Mouse (Mus musculus) embryonic stem cell, embryonic (primary cell): ENCODE results near the gene Mymx.

Source experiments
- CTCF ChIA-PET, 4 experiments: fragments of 300-600 bp in 2 of 4; fragments of 350-600 bp in 2 of 4; sonication (Branson Sonifier 250); formaldehyde crosslinking; loops; one replicate each; lab custom pipeline; 2022; ENCODE audit warnings: inconsistent platforms in 2 of 4; lab: Charles Lee
- POLR2A ChIA-PET, 4 experiments: fragments of 300-600 bp in 2 of 4; fragments of 350-600 bp in 2 of 4; sonication (Branson Sonifier 250); formaldehyde crosslinking; loops; one replicate each; lab custom pipeline; 2022; ENCODE audit warnings: antibody characterized with exemption in 4 of 4, inconsistent platforms in 1 of 4; lab: Charles Lee

Gene Mymx

DNA sequence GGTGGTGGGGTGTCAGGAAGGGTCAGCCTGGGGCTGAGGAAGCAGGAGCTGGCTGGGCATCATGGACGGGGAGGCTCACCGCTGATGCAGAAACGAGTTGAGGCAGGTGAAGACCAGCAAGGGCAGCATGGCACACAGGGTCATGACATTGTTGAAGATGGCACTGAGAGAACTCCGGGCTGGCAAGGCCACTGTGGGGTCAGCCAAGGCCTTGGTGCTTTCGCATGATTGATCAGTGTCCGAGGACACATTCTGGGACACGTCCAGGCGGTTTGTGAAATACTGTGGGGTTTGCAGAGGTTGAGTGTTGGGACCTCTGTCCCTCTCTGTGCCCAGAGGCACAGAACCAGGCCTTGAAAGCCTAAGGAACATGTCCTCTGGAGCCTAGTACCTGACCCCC lies 12.1 kb downstream of the Mymx start:
- CTCF ChIA-PET = interaction anchor here in 2 of 4 experiments (2.1 to 5.8 kb wide), 6 partner anchors 7 to 74 kb away, joined by 6 to 79 read pairs (median 8); no protein-coding TSS in a partner anchor
- POLR2A ChIA-PET = interaction anchor here in 3 of 4 experiments (0.7 to 18.1 kb wide), 14 partner anchors 7 to 676 kb away, joined by 3 to 578 read pairs (median 6); partner anchors contain the start of genes Mymx (in 2 of the 3), Slc29a1 (in 2 of the 3), Aars2 (in 1 of the 3) and Hsp90ab1 (in 1 of the 3)

DNA sequence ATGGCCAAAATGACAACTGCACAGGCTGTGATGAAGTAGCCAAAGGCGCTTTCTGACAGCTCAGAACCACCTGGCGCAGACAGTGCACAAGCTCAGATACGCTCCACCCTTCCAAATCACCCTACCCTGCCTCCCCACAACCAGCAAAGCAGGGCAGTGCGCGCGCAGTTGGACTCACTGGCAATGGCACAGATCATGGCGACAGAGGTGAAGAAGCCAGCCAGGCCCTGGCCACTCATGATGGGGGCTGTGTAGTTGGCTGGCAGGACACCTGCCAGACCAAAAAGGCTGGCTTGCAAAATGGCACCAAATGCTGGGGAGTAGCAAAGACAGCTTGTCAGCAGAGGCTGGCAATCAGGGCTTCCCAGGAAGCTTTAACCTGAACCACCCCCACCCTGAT lies 12.7 kb downstream of the Mymx start:
- CTCF ChIA-PET = interaction anchor here in 2 of 4 experiments (0.8 to 3.7 kb wide), 8 partner anchors 10 to 74 kb away, joined by 3 to 16 read pairs (median 3); no protein-coding TSS in a partner anchor
- POLR2A ChIA-PET = interaction anchor here in 3 of 4 experiments (0.5 to 18.1 kb wide), 20 partner anchors 8 to 112 kb away, joined by 3 to 578 read pairs (median 4); partner anchors contain the start of genes Hsp90ab1 (in 2 of the 3), Mymx (in 2 of the 3), Slc29a1 (in 2 of the 3) and Slc35b2 (in 1 of the 3)

DNA sequence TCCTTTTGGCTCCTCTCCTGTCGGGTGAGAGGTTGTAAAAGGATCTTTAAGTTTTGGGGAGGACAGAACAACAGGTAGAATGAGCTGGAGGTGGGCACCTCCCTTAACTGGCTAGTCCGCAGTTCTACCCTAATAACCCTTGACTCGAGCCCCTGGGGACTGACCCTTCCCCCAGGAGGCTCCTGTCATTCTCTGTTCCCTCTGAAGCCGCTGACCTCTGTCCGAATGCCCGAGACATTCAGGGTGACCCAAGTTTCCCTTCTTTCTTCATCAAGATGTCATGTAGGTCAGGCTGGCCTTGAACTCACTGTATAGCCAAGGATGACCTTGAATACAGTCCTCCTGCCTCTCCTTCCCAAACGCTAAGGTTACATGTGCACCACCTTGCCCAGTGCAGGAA lies 13.5 kb downstream of the Mymx start:
- POLR2A ChIA-PET = interaction anchor here in 3 of 4 experiments (1.0 to 18.1 kb wide), 12 partner anchors 8 to 113 kb away, joined by 3 to 578 read pairs (median 6); partner anchors contain the start of genes Hsp90ab1 (in 2 of the 3), Slc29a1 (in 2 of the 3), Mymx (in 1 of the 3) and Slc35b2 (in 1 of the 3)
- CTCF ChIA-PET = interaction anchor here in 1 of 4 experiments (1.0 to 3.7 kb wide), 5 partner anchors 9 to 54 kb away, joined by 3 to 16 read pairs (median 3); no protein-coding TSS in a partner anchor

DNA sequence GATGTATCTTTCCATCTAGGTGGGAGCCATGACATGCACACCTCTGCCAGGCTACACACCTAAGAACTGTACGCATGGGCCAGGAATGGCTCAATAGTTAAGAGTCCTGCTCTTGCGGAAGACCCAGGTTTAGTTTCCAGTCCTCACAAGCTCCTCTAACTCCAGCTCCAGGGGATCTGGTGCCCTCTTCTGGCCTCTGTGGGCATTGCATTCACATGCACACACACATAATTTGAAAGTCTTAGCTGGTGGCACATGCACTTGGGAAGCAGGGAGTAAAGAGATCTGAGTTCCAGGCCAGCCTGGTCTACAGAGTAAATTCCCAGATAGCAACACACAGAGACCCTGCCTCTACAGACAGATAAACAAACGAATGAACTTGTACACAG lies 15.5 kb downstream of the Mymx start:
- ChIA-PET CTCF (interaction anchor here (0.5 to 9.9 kb wide), 71 partner anchors 6 to 567 kb away, joined by 3 to 209 read pairs (median 5); partner anchors contain the start of genes Mymx (in 4 of the 4), Hsp90ab1 (in 2 of the 4), Aars2 (in 1 of the 4) and Mad2l1bp (in 1 of the 4)), POLR2A (interaction anchor here (0.6 to 19.1 kb wide), 32 partner anchors 8 to 181 kb away, joined by 3 to 605 read pairs (median 6); partner anchors contain the start of genes Hsp90ab1 (in 3 of the 4), Mymx (in 3 of the 4), Slc29a1 (in 3 of the 4) and Slc35b2 (in 2 of the 4))

DNA sequence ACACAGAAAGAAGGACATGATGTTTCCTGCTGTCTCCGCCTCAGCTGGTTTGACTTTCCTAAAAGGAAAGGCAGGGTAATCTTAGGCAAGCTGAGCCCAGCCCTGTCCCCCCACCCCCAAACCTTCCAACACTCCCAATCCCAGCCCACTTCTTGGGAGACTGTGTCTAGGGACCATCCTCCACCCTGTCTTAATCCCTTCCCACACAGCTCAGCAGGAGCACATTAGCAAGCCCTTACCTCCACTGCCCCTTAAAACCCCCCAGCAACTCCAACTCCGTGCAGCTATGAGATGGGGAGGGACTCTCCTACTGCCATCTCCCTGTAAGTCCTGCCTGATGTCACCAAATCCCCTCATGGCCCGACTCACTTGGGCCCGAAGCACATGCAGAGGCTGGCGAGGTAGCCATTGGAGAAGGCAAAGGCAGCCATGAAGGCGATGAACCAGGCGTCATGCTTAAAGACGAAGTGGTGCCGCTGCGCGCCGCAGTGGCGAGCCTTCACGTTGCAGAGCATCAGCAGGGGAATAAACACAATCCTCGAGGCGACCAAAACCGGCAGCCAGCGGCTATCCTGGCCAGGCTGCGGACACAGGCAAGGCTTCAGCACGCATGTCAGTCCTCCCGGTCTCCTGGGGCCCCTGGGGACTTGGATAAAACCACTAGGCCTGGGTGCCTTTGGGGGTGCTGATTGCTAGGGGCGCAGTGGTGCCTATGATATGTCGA lies 16.0 kb downstream of the Mymx start:
- POLR2A ChIA-PET = interaction anchor here (0.5 to 19.1 kb wide), 44 partner anchors 9 to 488 kb away, joined by 3 to 605 read pairs (median 5); partner anchors contain the start of genes Hsp90ab1 (in 3 of the 4), Mymx (in 3 of the 4), Slc29a1 (in 3 of the 4) and Slc35b2 (in 2 of the 4)
- CTCF ChIA-PET = interaction anchor here (0.5 to 9.9 kb wide), 78 partner anchors 7 to 568 kb away, joined by 3 to 209 read pairs (median 5); partner anchors contain the start of genes Mymx (in 4 of the 4), Hsp90ab1 (in 2 of the 4), Slc29a1 (in 2 of the 4) and Aars2 (in 1 of the 4)

DNA sequence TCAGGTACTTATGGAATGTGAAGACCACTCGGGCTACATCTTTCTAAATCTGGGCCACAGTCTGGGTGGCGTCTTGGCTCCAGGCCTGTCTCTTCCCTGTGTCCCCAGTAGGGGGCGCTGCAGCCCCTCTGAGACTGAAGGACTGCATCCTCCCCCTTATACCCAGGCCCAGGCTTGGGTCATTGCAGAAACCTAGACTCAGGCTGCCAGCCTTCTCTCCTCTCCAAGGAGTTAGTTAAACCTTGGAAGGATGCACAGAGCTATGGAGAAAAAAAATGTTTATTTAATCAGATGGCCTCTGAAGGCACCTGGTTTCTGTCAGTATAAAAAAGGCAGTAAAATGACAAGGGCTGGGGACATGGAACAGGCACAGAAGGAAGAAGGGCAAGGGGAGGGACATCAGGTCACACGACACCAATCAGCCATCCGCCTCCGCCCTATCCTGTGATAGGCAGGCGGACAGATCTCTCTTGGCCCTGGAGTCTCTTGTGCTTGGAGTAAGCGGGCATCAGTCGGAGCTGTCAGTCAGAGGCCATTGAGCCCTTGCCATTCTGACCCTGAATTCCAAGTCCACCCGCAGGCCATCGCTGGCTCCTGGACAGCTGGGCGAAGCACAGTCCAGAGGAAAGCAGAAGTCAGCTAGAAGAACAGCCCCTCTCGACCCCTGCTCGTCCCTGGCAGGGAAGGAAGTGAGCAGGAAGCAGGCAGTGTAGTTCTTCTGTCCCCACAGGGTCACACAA lies 16.8 kb downstream of the Mymx start:
- ChIA-PET POLR2A (interaction anchor here (0.5 to 19.1 kb wide), 61 partner anchors 8 to 1270 kb away, joined by 3 to 605 read pairs (median 5); partner anchors contain the start of genes Hsp90ab1 (in 4 of the 4), Mymx (in 3 of the 4), Slc29a1 (in 2 of the 4) and Slc35b2 (in 2 of the 4)), CTCF (interaction anchor here (0.5 to 9.9 kb wide), 70 partner anchors 8 to 151 kb away, joined by 3 to 209 read pairs (median 6); partner anchors contain the start of genes Capn11 (in 2 of the 4), Mymx (in 2 of the 4), Slc29a1 (in 2 of the 4) and Slc35b2 (in 2 of the 4))

DNA sequence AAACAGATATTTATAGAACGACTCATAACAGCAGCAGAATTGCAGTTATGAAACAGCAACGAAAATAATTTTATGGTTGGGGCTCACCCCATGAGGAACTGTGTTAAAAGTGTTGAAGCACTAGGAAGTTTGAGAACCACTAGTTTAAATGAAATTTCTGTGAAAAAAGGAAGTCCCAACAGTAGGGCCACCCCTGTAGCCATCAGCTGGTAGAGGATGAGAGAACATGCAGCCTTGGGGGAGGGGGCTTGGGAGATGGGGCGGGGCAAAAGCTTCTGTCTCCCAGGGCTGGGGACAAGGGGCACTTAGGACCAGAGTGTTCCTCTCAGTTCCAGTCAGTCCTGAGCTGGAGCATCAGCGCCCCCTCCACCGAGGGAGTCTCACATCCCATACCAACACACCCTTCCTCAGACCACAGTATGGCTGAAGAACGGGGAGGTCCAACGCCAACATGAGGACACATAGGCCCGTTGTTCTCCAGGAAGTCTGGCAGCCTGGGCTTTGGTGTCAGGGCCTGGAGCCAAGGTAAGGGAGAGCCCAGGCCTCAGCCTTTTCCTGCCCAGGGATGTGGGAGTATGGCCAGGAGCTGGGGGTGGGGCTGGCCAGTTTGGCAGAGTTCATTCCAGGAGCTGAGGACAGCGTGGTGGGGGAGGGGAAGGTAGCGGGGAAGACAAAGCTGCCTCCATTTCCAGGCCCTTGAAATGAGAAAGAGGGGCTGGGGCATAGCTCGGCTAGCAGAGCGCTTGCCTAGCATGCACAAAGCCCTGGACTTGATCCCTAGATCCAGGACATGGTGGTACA lies 17.6 kb downstream of the Mymx start:
- POLR2A ChIA-PET = interaction anchor here (0.6 to 19.1 kb wide), 50 partner anchors 9 to 1271 kb away, joined by 3 to 605 read pairs (median 5); partner anchors contain the start of genes Hsp90ab1 (in 4 of the 4), Mymx (in 2 of the 4), Nfkbie (in 2 of the 4) and Slc29a1 (in 2 of the 4)
- CTCF ChIA-PET = interaction anchor here (0.6 to 9.9 kb wide), 56 partner anchors 8 to 977 kb away, joined by 3 to 209 read pairs (median 6); partner anchors contain the start of genes Capn11 (in 2 of the 4), Mymx (in 2 of the 4), Slc35b2 (in 2 of the 4) and Aars2 (in 1 of the 4)

DNA sequence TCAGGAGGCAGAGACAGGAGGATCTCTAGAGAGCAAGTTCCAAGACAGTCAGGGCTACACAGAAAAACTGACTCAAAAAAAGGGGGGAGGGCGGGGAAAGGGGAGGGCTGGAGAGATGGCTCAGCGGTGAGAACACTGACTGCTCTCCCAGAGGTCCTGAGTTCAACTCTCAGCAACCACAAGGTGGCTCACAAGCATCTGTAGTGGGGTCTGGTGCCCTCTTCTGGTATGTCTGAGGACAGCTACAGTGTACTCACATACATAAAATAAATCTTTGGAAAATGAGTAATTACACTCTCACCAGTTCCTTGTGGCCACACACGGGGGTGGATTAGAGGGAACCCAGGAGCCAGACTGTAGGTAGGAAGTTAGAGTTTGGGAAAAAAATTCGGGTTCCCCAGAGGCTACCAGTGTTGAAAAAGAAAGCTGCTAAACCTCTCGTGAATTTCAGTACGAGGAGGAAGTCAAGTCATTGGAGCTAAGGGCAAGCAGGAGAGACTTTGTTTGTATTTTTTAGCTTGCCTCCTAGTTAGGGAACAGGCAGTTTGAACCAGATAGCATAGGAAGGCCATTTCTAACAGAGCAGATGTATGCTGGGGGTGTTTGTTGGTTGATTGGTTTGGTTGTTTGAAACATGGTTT lies 19.1 kb downstream of the Mymx start:
- ChIA-PET CTCF (interaction anchor here (0.6 to 9.9 kb wide), 40 partner anchors 8 to 1553 kb away, joined by 3 to 209 read pairs (median 5); partner anchors contain the start of genes Aars2 (in 1 of the 4), Hsp90ab1 (in 1 of the 4), Mymx (in 1 of the 4) and Nfkbie (in 1 of the 4)), POLR2A (interaction anchor here (0.6 to 19.1 kb wide), 25 partner anchors 9 to 106 kb away, joined by 3 to 605 read pairs (median 4); partner anchors contain the start of genes Hsp90ab1 (in 4 of the 4), Capn11 (in 3 of the 4), Mymx (in 3 of the 4) and Slc29a1 (in 2 of the 4))

DNA sequence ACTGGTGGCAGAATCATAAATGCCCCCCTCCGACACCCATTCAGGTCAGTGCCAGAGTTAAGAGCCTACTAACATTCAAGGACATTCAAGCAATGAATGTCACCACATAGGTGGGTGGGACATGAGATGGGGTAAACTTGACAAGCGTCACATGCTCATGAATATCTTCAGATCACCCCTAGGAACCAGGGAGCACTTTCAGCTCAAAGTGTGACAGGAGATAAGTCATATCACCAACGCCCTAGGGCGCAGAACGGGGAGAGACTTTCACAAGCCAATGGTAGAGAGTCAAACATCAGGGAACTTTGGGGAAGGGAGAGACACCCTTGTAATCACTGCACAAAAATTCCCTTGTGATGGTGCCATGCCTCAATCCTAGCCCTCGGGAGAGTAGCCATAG lies 19.7 kb downstream of the Mymx start:
- ChIA-PET POLR2A (interaction anchor here (0.6 to 19.1 kb wide), 23 partner anchors 9 to 106 kb away, joined by 3 to 605 read pairs (median 5); partner anchors contain the start of genes Hsp90ab1 (in 4 of the 4), Capn11 (in 3 of the 4), Mymx (in 3 of the 4) and Slc29a1 (in 2 of the 4)), CTCF (interaction anchor here (0.6 to 9.9 kb wide), 34 partner anchors 8 to 1552 kb away, joined by 3 to 209 read pairs (median 6); partner anchors contain the start of genes Hsp90ab1 (in 1 of the 4) and Mymx (in 1 of the 4))

DNA sequence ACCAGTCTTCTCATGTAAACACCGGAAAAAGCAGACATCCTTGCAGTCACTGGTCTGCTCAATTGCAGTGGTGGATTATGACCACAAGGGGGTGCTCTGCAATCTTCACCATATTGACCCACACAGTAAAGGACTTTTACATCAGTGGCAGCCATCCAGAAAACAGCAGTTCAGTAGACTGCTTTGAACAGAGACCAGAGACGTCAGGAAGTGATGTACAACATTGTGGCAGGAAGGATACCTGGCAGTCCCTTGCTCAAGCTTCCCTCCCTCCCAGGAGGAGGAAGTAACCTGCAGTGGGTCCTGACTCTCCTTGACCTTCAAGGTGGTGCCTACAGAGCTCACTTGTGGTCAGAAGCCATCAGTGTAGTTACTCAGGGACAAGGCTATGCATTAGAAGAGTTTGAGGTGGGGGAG lies 20.3 kb downstream of the Mymx start:
- CTCF ChIA-PET = interaction anchor here (0.5 to 9.9 kb wide), 29 partner anchors 8 to 137 kb away, joined by 3 to 209 read pairs (median 5); partner anchors contain the start of genes Aars2 (in 1 of the 4), Hsp90ab1 (in 1 of the 4) and Mymx (in 1 of the 4)

DNA sequence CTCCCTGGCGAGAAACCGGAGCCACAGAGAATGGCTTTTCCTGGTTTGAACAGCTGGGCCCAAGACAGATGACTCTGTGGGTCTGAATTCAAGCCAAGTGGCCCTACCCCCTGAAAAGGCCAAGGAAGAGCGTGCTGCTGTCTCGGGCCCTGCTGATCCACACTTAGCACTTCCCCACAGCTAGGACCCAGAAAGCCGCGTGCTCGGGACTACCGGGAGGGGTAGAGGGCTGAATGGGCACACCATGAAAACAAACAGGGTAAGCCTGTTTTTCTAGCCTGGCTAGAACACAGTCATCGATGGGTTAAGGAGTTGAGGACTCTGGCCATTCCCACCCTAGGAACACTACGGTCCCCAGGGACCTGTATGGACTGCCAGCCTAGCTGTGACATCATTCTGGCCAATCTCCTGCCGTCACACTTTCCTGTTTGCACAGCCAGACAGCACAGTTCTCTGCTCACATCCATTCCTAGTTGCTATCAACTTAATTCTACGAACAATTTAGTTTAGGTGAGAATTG lies 20.9 kb downstream of the Mymx start:
- POLR2A ChIA-PET = interaction anchor here in 3 of 4 experiments (0.8 to 19.1 kb wide), 27 partner anchors 8 to 493 kb away, joined by 3 to 605 read pairs (median 6); partner anchors contain the start of genes Hsp90ab1 (in 3 of the 3), Mymx (in 2 of the 3), Slc29a1 (in 2 of the 3) and Slc35b2 (in 2 of the 3)
- CTCF ChIA-PET = interaction anchor here (0.5 to 9.9 kb wide), 31 partner anchors 8 to 137 kb away, joined by 3 to 209 read pairs (median 5); partner anchors contain the start of genes Aars2 (in 1 of the 4), Hsp90ab1 (in 1 of the 4) and Mymx (in 1 of the 4)

More for the DNA sequence above, 20.3 kb downstream of the Mymx start:
- POLR2A ChIA-PET = interaction anchor here in 3 of 4 experiments (0.6 to 19.1 kb wide), 16 partner anchors 8 to 105 kb away, joined by 3 to 605 read pairs (median 20); partner anchors contain the start of genes Hsp90ab1 (in 3 of the 3), Mymx (in 2 of the 3), Slc29a1 (in 2 of the 3) and Slc35b2 (in 2 of the 3)

DNA sequence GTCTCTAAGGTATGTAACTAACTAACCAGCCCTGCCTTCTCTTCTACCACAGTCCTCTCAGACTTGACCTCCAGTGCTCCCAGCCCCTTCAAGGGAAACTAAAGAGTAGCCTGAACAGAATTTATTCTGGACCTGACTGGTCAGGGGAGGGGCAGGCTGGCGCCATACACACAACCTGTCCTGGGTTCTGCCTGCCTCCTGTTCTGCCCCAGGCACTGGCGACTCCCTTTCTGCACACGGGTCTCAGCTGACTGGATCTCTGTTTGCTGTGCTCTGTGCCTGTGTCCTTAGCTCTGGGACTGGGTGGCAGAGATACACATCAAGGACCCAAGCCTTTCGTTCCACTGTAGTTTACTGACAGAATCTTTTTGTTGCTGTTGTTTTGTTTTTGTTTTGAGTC lies 22.3 kb downstream of the Mymx start:
- POLR2A ChIA-PET = interaction anchor here (0.5 to 19.1 kb wide), 35 partner anchors 6 to 670 kb away, joined by 3 to 605 read pairs (median 7); partner anchors contain the start of genes Hsp90ab1 (in 3 of the 4), Aars2 (in 2 of the 4), Cdc5l (in 2 of the 4) and Mymx (in 2 of the 4)
- CTCF ChIA-PET = interaction anchor here (0.5 to 9.9 kb wide), 41 partner anchors 9 to 438 kb away, joined by 3 to 209 read pairs (median 3); partner anchors contain the start of genes Mymx (in 1 of the 4), Nfkbie (in 1 of the 4) and Slc35b2 (in 1 of the 4)

DNA sequence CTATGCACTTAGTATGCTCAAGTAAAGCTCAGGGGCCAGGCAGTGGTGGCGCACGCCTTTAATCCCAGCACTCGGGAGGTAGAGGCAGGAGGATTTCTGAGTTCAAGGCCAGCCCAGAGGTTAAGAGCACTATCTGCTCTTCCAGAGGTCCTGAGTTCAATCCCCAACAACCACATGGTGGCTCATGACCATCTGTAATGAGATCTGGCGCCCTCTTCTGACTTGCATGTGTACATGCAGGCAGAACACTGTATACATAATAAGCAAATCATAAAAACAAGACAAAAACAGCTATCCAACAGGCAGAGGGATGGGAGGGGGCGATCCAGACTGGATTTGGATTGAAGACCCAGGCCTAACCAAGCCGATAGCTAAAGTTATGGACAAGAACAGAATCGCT lies 23.1 kb downstream of the Mymx start:
- ChIA-PET POLR2A (interaction anchor here (0.5 to 19.1 kb wide), 38 partner anchors 8 to 1104 kb away, joined by 3 to 605 read pairs (median 5); partner anchors contain the start of genes Hsp90ab1 (in 2 of the 4), Mymx (in 2 of the 4), Slc29a1 (in 2 of the 4) and Slc35b2 (in 2 of the 4)), CTCF (interaction anchor here (0.5 to 9.9 kb wide), 45 partner anchors 9 to 400 kb away, joined by 3 to 110 read pairs (median 4); partner anchors contain the start of genes Mymx (in 1 of the 4), Nfkbie (in 1 of the 4), Slc35b2 (in 1 of the 4) and Spats1 (in 1 of the 4))
